Mouse (Mus musculus): Measurements from ENCODE around the gene Parm1.

The Parm1 gene

DNA sequence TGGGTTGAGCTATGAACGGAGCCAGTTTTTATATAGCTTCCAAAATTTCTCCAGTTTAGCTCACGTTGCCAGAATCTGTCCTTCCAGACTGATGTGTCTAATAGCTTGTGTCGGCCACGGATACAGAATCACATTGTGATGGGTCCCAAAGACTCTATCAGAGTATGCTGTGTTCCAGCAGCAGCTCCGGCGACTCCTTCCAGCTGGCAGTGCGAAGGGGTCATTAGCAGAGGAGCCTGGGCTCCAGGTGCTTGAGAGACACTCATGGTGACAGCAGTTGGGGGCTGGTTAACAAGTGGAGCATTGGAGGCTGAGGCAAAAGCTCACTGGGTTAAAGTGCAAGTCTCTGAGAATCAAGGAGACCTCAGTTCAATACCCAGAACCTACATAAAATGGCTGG is 61.5 kb downstream of the Parm1 start:
- DNase-seq (ENCODE audit: low spot score) = no peak

DNA sequence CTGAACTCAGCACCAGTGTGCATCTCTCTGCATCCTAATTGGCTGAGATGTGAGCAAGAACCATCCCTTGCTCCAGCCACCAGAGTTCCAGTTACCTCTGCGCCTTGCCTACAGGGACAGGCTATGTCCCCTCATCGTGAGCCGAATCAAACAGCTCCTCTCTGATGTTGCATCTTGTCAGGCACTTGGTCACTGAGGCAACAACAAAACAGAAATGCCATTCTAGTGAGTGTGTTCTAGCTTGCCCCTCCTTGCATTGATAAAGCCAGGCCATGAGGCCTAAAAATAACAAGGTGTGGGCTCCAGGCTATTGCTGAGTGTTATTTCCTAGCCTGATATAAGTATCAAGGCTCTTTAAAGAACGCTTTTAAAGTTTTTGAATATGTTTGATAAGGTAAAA is 64.4 kb downstream of the Parm1 start:
- DNase-seq (ENCODE audit: low spot score) = no peak

DNA sequence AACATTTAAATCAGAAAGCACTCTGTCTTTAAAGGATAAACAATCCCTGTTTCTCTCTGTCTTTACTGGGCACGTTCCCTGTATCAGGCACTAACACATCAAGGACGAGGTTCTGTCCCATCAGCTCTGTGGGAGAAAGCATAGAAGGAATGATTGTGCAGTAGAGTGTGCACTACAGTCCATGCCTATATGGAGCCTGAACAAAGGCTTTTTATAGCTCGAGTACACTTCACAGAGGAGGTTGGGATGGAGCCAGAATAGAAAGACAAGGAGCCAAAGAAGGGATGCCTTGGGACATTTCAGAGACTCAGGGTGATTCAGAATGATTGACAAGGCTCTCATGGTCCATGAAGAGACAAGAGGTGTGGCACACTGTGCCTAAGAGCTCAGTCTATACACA is 68.8 kb downstream of the Parm1 start:
- no peak for DNase-seq (ENCODE audit: low spot score)

DNA sequence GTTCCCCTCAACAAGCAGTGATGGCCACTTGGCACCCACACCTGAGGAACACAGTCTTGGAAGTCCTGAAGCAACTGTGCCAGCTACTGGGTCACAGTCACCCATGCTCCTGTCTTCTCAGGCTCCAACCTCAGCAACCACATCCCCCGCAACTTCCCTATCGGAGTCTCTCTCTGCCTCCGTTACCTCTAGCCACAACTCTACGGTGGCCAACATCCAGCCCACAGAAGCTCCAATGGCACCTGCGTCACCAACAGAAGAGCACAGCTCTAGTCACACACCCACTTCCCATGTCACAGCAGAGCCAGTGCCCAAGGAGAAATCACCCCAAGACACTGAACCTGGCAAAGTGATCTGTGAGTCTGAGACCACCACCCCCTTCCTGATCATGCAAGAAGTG is 76.7 kb downstream of the Parm1 start:
- DNase-seq (ENCODE audit: low spot score) = no peak

DNA sequence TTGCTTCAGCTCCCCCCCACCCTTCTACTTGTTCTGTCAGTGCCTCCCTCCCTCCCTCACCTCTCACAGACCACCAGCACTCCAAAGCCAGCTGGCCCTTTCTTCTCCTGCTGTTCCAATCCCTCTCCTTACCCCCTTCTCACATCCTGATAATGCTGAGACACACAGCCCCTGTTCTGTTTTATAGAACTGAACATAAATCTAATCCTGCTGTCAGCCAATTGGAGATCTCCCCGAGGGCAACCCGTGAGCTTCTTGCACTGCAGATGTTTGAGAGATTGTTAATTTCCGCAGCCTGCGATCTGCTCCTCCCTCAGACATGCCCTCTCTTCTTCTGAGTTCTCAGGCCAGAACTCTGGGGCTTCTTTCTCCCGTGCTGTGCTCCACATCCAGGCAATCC is 79.8 kb downstream of the Parm1 start:
- DNase-seq (ENCODE audit: low spot score) = no peak

DNA sequence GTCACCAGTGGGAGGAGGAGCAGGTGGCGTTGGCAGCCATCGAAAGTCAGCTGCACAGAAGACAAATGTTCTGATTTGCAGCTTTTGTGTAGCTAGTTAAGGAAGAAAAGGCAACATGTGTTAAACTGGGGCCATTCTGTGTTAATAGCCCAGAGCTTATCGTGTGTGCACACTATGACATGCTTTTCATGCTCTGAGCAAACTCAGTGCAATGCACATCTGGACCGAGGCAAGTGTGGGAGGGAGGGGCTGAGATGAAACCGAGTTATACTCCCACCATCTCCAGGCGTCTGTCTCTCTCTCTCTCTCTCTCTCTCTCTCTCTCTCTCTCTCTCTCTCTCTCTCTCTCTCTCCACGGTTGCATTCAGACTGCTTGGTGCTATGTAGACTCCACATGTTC is 82.4 kb downstream of the Parm1 start:
- DNase-seq (ENCODE audit: low spot score) = no peak

DNA sequence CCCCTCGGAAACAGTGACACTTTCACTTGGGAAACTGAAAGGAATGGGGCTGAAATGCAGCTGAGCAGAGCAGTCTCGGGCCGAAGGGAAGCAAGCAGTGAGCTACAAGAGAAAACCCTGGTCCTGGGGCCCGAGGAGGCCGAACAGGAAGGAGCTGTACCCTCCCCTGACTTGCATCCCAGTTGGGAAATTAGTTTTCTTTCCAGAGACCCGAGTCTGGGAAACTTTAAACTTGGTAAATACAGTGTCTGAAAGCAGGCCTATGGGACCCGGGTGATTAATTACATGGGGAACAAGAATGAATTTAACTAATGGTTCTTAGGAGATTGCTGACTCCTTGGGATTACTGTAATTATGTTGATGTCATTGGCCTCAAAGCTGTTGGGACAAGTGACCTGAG is 85.9 kb downstream of the Parm1 start:
- DNase-seq (ENCODE audit: low spot score) = no peak

DNA sequence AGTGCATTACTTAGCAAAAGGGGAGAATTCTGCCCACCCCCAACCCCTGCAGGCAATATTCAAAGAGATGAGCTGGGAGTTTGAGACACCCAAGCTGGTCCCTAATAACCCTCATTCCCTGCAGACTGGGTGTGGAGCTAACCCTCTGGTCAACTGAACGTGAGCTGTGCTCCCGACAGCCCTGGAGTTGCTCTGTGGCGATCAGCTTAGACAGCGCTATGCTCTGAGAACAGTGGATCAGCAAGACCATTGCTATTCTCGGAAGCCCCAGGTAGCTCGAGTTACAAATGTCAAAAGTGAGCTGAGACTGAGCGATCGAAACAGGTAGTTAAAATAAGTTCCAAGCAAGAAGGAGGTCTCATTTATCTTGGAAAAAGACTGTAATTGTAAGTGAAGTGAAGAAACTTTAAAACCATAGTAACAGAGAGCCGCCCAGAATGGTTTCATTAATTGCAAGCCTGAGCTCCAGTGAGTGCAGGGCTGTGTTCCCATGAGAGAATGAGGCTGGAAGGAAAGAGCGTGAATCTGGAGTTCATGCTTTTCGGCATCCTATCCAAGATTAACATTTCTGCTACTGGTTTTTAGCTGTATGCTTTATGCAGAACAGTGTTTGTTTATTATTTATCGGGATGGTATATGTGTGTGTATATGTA is 86.5 kb downstream of the Parm1 start:
- peak; percentile 29 for DNase-seq (ENCODE audit: low spot score)

DNA sequence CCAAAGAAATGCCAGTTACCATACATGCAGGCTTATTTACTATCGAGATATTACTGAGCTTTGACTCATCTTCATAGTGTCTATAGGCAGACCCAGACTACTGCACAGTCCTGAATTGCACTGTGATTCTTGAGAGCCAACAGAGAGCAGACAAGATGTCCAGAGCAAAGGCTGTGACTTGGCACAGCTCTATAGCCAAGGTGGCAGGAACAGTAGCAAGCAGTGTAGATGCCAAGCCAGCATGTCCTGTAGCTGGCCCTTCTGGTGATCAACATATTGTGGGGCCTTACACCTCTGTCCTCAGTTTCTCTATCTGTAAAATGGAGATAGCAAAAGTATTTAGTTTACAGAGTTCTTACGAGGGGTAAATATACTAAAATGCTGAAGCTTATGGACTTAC is 89.8 kb downstream of the Parm1 start:
- DNase-seq (ENCODE audit: low spot score) = no peak

DNA sequence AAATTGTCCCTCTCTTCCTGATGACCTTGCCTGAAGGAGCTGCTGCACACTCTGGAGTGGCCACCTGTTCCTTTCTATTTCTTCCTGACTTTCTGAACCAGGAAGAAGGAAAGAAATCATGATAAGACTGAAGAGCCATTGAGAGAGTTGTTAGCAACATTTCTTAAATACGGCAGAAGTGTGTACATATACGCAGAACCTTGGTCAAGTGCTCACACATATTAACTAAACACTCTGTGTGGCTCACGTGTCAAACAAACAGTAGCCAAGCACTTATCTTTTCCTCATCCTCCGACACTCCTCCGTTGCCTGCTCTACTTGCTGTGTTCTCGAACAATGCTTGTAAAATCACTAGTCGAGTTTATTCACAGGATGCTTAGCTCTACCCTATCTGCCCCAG is 90.4 kb downstream of the Parm1 start:
- no peak for DNase-seq (ENCODE audit: low spot score)

DNA sequence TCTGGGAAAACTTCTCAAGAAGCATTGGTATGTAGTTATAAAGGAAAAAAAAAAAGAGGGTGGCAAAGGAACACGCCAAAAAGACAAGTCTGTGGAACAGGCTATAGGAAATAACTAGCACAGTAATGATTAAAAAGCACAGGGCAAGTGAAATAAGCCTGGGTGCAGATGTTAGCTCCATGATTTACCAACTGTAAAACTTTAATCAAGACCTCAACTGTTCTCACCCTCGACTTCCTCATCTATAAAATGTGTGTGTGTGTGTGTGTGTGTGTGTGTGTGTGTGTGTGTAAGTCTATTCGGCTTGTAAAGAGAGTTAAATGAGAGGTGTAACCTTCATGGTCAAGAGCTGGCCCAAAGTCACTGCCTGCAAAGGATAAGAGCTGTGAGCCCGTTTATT is 91.6 kb downstream of the Parm1 start:
- no peak for DNase-seq (ENCODE audit: low spot score)

DNA sequence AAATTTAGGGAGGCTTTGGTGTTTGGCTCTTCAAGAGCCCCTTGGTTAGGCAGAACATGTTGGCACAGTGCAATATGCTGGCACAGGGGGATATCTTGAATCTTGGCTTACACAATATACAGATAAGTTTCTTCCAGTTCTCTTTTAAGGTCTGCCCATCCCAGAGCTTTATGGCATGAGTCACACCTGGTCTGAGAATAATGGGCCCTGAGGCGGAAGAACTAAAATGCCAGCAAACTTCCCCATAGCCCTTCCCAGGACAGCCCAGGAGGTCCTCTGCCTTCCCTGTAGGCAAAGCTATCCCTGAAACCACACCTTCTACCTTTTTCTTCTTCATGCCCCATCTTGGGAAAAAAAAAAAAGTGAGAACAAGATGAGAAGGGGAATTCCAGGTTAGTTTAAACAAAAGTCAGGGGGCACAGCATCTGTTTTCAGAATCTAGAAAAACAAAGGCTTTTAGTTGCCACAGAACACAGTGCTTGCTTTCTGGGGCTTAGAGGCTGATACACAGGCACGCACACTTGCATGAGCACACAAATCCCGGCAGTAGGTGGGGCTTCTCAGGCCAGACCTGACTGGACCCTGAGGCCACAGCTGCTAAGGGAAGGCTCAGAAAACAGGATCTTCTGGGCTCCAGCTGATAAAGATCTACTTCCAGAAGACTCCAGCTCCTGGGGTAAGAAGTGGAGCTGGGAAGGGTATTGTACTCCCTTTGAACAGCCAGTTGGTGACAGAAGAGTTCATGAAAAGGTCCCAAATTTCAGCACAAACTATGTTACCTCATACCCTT is 92.3 kb downstream of the Parm1 start:
- peak; percentile 40 for DNase-seq (ENCODE audit: low spot score)

DNA sequence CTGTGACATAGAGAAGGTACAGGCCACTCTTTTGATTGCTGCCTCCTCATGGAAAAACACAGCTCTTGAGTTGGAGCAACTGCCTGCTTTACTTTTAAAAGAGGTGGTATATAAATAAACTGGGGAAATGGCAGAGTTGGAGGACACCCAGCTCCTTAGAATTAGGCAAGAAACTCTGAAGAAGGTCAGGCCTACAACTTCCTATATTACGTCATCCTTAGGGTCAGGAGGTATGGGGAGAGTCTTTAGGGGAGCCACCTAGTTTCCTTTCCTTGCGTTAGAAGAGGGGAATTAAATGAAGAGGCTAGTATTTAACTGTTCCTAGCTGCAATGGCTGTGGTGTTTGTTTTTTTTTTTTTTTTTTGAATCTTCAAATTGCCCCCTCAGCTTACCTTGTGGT is 93.1 kb downstream of the Parm1 start:
- peak; percentile 39 for DNase-seq (ENCODE audit: low spot score)

DNA sequence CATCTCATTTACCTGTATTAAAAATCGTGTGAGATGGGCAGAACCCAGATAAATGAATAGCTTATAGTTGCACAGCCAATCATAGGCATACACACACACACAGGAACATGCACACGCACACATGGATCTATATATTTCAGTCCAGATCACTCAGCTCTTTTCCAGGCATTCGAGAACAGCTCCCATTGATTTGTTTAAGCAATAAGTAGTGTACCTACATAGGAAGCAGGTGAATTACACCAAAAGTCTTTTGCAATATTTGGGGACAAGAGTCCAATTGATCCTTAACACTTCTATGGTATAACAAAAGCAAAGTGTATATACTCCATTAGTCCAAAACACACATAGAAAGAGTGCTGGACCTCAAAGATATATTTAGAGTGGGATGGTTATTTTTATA is 94.2 kb downstream of the Parm1 start:
- DNase-seq (ENCODE audit: low spot score) = no peak

DNA sequence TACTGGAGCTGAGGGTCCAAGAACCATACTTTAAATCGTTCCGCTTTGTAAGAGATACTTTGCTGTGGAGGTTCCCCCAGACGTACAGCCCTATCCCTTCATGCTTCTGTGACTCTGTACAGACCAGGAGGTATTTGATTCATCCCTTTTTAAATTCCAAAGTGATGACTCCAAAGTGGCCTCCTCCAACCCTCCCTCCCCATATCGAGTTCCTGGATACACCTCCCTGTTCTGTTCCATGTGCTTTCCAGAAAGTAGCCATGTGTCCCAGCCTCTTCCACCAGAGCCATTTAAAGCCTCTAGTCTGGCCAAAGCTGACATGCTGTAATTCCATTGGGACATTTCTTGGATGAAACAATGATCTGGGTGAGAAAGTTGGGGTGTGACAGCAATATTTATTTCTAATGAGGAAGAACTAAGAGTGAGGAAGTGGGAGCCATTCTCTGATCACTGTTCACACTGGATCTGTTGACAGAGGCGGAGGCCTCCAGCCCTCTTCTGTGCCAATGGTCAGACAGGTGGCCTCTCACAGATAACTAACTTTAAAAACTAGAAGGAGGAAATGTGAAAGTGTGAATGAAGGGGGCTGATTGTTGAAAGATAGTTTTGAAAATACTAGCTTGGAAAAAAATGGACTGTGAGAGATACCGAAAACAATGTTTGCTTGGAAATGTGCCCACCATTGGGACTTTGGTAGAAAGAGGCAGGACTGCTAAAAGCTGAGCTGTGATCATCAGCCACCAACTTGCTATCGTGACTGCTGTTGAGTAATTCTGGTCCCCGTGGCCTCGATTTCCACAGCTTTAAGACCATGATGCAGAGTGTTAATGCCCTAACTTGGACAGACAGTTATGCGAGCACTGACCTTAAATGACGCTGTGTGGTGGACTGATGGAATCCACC is 100.2 kb downstream of the Parm1 start:
- DNase-seq (ENCODE audit: low spot score) = peak; percentile 49

DNA sequence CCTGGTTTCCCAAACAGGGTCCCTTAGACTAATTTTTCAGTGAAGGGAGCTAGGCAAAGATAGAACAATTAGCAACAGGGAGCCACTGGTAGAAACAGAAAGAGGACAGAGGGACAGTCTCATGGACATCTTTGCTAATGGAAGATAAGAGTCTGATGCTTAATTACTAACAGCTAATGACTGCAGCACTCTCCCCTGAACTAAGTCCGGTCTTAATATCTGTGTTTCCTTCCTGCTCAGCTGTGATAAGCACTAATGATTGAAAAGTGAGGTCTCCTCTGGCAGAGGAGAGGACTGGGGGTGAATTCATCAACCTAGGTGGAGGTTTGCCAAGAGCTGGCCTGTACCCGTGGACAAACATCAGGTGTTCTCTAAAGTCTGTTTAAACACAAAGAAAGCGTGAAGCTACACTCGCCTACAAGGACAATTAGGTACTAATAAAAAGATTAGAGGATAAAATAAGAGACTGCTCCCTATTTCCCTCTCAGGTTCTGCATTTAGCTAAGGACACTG is 101.3 kb downstream of the Parm1 start:
- no peak for DNase-seq (ENCODE audit: low spot score)

DNA sequence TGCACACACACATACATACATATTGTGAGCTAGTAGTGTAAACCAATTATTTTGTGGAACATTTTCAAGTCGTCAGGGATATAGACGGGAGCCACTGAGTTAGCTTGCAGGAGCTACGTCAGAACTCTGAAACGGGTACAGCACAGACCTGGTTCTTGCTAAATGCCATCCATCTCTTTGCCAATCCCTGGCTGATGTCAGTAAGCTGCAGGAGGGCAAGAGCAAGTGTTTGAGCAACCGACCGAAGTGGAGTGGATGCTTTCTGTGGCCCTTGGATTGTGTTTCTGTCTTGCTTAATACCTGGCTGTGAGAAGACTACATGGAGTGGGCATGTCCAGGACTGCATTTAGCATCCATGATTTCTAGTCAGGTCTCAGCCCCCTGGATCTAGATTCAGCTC is 103.8 kb downstream of the Parm1 start:
- DNase-seq (ENCODE audit: low spot score) = peak; percentile 43

DNA sequence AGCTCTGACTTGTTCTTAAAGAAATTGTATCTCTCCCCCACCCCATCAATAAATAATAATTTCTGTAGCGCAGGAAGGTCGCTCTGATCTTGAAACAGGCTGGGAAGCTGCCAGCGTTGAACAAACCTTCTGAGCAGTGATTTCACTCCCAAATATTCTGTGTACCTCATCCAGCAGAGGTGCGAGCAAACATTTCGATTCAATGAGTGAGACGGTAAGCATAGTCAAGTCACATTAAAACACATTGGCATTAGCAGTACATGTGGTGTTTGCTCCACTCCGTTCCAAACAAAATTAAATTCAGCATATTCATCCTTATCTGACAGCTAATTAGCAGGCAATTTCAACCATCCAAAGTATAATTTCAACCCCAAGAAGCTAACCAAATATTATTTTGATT is 109.4 kb downstream of the Parm1 start:
- no peak for DNase-seq (ENCODE audit: low spot score)

DNA sequence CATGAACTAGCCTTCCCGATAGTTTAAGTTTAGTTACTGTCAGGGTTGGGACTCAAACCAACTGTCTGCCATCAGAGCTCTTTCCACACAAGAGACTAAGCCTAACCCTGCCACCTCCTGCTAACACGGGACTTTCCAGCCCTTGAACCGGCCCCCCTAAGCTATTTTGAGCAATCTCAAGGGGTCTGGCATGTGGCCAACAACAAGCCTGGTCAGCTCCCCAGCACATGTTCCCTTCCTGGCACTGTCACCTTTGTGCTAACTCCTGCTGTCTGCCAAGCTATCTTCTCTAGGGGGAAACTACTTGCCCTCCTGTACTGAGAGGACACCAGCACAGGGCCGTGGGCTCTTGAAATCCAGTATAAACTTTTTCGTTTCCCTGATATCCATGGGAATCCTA is 112.1 kb downstream of the Parm1 start:
- peak; percentile 81 for DNase-seq (ENCODE audit: low spot score)

DNA sequence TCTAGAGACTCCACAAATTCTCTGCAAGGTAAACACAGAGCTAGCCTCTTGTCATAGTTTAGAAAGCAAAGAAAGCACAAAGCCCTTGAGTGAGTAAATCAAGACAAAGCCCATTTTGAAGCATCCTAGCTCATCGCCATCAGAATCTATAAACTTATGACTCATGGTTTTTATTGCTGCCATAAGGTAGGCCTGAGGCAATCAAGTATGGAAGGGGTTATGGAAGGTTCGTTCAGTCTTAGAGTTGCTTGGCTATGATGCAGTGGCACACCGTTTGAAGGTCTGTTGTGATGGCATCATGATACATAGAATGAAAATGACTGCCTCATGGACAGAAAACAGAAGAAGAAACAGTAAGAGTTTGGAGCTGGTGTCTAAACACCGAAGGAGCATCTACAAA is 133.9 kb downstream of the Parm1 start:
- DNase-seq (ENCODE audit: low spot score) = no peak

DNA sequence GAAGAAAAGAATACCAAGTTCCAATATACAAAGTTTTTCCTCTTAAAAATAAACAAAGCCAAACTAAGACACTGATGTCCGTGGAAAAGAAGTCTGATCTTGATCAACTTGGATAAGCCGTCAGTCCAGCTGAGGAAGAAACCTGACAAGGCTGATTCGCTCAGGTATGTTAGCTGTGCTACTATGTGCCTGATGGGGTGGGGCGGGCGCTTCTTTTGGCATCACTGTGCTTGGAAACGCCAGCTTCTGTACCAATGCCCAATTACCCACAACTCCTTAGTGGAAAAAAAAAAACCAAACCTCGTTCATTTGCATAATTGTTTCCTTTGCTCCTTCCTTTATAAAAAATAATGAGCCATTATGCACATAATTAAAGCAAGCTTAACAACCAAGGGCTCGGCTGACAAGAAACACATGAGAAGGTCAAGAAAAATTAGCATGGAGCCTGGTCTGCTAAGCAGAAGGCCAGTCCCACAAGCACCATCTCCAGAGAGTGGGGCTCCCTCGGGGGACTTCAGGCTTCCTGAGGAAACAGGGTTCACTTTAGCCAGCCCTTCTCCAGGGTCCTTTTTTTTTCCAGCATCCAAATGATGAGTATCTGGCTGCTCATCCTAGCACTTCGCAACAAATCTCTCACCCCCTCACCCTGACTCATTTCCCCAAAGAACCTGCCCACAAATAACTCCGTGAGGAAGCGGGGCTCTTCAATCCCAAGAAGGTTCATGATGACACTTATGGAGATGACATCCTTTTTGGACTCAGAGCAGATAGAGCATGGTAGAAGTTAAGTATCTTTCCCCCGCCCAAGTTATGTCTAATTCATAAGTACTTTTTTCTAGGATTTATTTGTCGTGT is 135.9 kb downstream of the Parm1 start:
- DNase-seq (ENCODE audit: low spot score) = no peak
